Mouse (Mus musculus): ENCODE data around the gene Btg4.

Btg4 gene

GRCm38 (mm10) chr9:51165312-51166180 is 104.8 kb downstream of the Btg4 start, which contains the start of gene Gm32742:
TSS of gene Gm32742 (minus strand) at chr9:51165517.
- in situ Hi-C loops (cut with MboI, MseI) = no loop called here

GRCm38 (mm10) chr9:51167954-51168353 is 107.3 kb downstream of the Btg4 start:
- in situ Hi-C loops (cut with MboI, MseI) = no loop called here

- in situ Hi-C loops (cut with MboI, MseI) = no loop called here
These were observed 108.0 kb downstream of the Btg4 start for GRCm38 (mm10) chr9:51168698-51169097.

- in situ Hi-C loops (cut with MboI, MseI) = no loop called here
These were observed 108.4 kb downstream of the Btg4 start for GRCm38 (mm10) chr9:51169133-51169532.
